Mouse (Mus musculus): ENCODE measurements around the gene Clasp2. TPM values are rescaled to one million over a fixed set of nuclear protein-coding genes. Genes with fewer than 3 reads are reported as not detected.

Clasp2 gene
- total and polyA plus RNA-seq, 3 experiments = 28.7 to 209 (median 30.8) TPM

GRCm38 (mm10) chr9:113731540-113731939 lies 9.7 kb upstream of the Clasp2 start:
- no peaks in the 10 kb centered on the region for H3K36me3 ChIP-seq (ENCODE audit: control insufficient read depth in 1 of 2, insufficient read depth in 2 of 2, low read length in 2 of 2)
- no peak overlapping the region for H3K9ac ChIP-seq (ENCODE audit: control insufficient read depth, low read depth, low read length, poor library complexity, severe bottlenecking)
- no peak for DNase-seq (ENCODE audit: low read depth, low spot score)
- no peak overlapping the region for H3K27ac ChIP-seq (ENCODE audit: control insufficient read depth, low read depth, low read length)
- 0 out of 4 replicates have a peak, but pooled peaks cover 0 to 3% of the 10 kb centered on the region in 2 experiments for H3K4me1 ChIP-seq (ENCODE audit: control insufficient read depth in 1 of 2, insufficient read depth in 2 of 2, low read length in 2 of 2)
- TF ChIP-seq USF1 (IDR thresholded peaks at IDR 0.05; ENCODE audit: low read depth, low read length) = no peak
- TF ChIP-seq MAX (IDR thresholded peaks at IDR 0.05; ENCODE audit: low read length) = no peak
- no peak overlapping the region for H3K4me3 ChIP-seq (ENCODE audit: control insufficient read depth in 1 of 2, insufficient read depth in 1 of 2, low read depth in 2 of 2, low read length in 2 of 2)
- H3K79me2 ChIP-seq (ENCODE audit: control insufficient read depth, insufficient read depth, low read length, poor library complexity) = no peaks in the 10 kb centered on the region
- H3K27me3 ChIP-seq (ENCODE audit: control insufficient read depth in 1 of 2, insufficient read depth in 2 of 2, low read length in 2 of 2) = peaks cover 2 to 4% of the 10 kb centered on the region in 2 experiments; a peak in 2 of 4 replicates
- no peaks in the 10 kb centered on the region for H3K9me3 ChIP-seq (replicated peaks; ENCODE audit: insufficient read depth, low read length)

- Histone ChIP-seq H3K9me3 (replicated peaks; ENCODE audit: insufficient read depth, low read length) (no peaks in the 10 kb centered on the region), H3K4me1 (ENCODE audit: control insufficient read depth in 1 of 2, insufficient read depth in 2 of 2, low read length in 2 of 2) (peaks cover 2 to 3% of the 10 kb centered on the region in 2 experiments; a peak in 2 of 4 replicates), H3K27ac (ENCODE audit: control insufficient read depth, low read depth, low read length) (no peak overlapping the region), H3K79me2 (ENCODE audit: control insufficient read depth, insufficient read depth, low read length, poor library complexity) (peaks cover 5% of the 10 kb centered on the region), H3K27me3 (ENCODE audit: control insufficient read depth in 1 of 2, insufficient read depth in 2 of 2, low read length in 2 of 2) (peaks cover 2 to 4% of the 10 kb centered on the region in 2 experiments; a peak in 2 of 4 replicates), H3K4me3 (ENCODE audit: control insufficient read depth in 1 of 2, insufficient read depth in 1 of 2, low read depth in 2 of 2, low read length in 2 of 2) (no peak overlapping the region), H3K36me3 (ENCODE audit: control insufficient read depth in 1 of 2, insufficient read depth in 2 of 2, low read length in 2 of 2) (peaks cover 0 to 2% of the 10 kb centered on the region in 2 experiments; a peak in 1 of 4 replicates), H3K9ac (ENCODE audit: control insufficient read depth, low read depth, low read length, poor library complexity, severe bottlenecking) (no peak overlapping the region)
- DNase-seq (ENCODE audit: low read depth, low spot score) = no peak
- TF ChIP-seq USF2 (IDR thresholded peaks at IDR 0.05; ENCODE audit: borderline replicate concordance in 1 of 2, insufficient read depth in 1 of 2, low read depth in 1 of 2, low read length in 2 of 2) (no peak), RAD21 (IDR thresholded peaks at IDR 0.05; ENCODE audit: low read depth, low read length) (no peak), UBTF (IDR thresholded peaks at IDR 0.05; ENCODE audit: borderline replicate concordance, insufficient read depth, low read depth, low read length) (no peak), NRF1 (IDR thresholded peaks at IDR 0.05; ENCODE audit: insufficient read depth, low read depth, low read length, poor library complexity, severe bottlenecking) (no peak), POLR2AphosphoS5 (IDR thresholded peaks at IDR 0.05; ENCODE audit: borderline replicate concordance, low read depth, low read length) (no peak), MYC (IDR thresholded peaks at IDR 0.05; ENCODE audit: low read depth, low read length) (no peak)
These were observed 5.4 kb upstream of the Clasp2 start for GRCm38 (mm10) chr9:113735920-113736319.

GRCm38 (mm10) chr9:113738021-113738420 lies 3.3 kb upstream of the Clasp2 start:
- no peak for DNase-seq (ENCODE audit: low read depth, low spot score)
- H3K4me3 ChIP-seq (ENCODE audit: control insufficient read depth in 1 of 2, insufficient read depth in 1 of 2, low read depth in 2 of 2, low read length in 2 of 2) = no peak overlapping the region
- H3K27me3 ChIP-seq (ENCODE audit: control insufficient read depth in 1 of 2, insufficient read depth in 2 of 2, low read length in 2 of 2) = peaks cover 0 to 2% of the 10 kb centered on the region in 2 experiments; a peak in 2 of 4 replicates
- H3K36me3 ChIP-seq (ENCODE audit: control insufficient read depth in 1 of 2, insufficient read depth in 2 of 2, low read length in 2 of 2) = peaks cover 0 to 5% of the 10 kb centered on the region in 2 experiments; a peak in 2 of 4 replicates
- H3K4me1 ChIP-seq (ENCODE audit: control insufficient read depth in 1 of 2, insufficient read depth in 2 of 2, low read length in 2 of 2) = peaks cover 2 to 3% of the 10 kb centered on the region in 2 experiments; a peak in 2 of 4 replicates
- no peaks in the 10 kb centered on the region for H3K9me3 ChIP-seq (replicated peaks; ENCODE audit: insufficient read depth, low read length)
- H3K27ac ChIP-seq (ENCODE audit: control insufficient read depth, low read depth, low read length) = no peak overlapping the region
- TF ChIP-seq KAT2A (conservative IDR thresholded peaks at IDR 0.05; ENCODE audit: low read depth, low read length) (no peak), ZNF384 (IDR thresholded peaks at IDR 0.05; ENCODE audit: low read depth, low read length) (no peak), CHD1 (IDR thresholded peaks at IDR 0.05; ENCODE audit: low read depth, low read length) (no peak), SIN3A (IDR thresholded peaks at IDR 0.05; ENCODE audit: low read length) (no peak), EP300 (IDR thresholded peaks at IDR 0.05; ENCODE audit: low read depth in 1 of 2, low read length in 2 of 2) (no peak)
- H3K9ac ChIP-seq (ENCODE audit: control insufficient read depth, low read depth, low read length, poor library complexity, severe bottlenecking) = no peak overlapping the region
- H3K79me2 ChIP-seq (ENCODE audit: control insufficient read depth, insufficient read depth, low read length, poor library complexity) = peaks cover 22% of the 10 kb centered on the region

Measured in MEL (cell line).